Mouse (Mus musculus) liver, postnatal 0 days (tissue): ENCODE measurements around the gene Dhx32.

Experiments used
- CTCF ChIP-seq: sonication (generic); IDR thresholded peaks from 2 replicates; pipeline ENCODE4 v1.5.1; 2016; ENCODE audit warnings: antibody characterized with exemption, low read depth
- EP300 ChIP-seq: IDR thresholded peaks from 2 replicates; pipeline ENCODE4 v1.6.1; 2016; ENCODE audit warnings: antibody characterized with exemption, low read depth, mild to moderate bottlenecking

DNA sequence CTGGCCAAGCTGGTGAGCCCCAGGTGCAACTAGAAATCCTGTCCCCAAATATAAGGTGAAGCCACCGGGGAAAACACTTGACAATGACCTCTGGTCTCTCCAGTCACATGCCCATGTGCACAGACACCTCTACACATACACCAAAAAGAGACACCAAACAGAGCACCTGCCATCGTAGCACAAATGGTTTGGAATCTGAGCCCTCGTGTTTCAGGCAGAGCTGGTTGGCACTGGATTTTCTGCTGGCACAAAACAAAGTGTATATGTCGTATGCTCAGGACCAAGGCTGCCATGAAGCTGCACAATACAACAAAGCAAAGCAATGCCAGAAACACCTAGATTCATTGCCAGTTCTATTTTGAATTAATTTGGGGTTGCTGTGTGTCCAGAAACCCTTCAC, 14.5 kb downstream of the Dhx32 start:
- TF ChIP-seq CTCF (no peak), EP300 (no peak)
